Mouse (Mus musculus) forebrain, embryonic 13.5 days (tissue): ENCODE data around the gene Klk1b8. TPM values are rescaled to one million over a fixed set of nuclear protein-coding genes. Genes with fewer than 3 reads are reported as not detected.

Experiments used
- ATAC-seq: fragments of 200-750 bp; cut with Nextera tagmentation; 2 replicates; pipeline ENCODE4 v1.8.0; 2017
- H3K27ac ChIP-seq: fragments of 300-500 bp; sonication (generic); 2 replicates; pipeline ENCODE4 v1.5.1; 2015; ENCODE audit warnings: inconsistent platforms, mild to moderate bottlenecking, moderate library complexity
- H3K27me3 ChIP-seq: fragments of 300-500 bp; sonication (generic); 2 replicates; pipeline ENCODE4 v1.6.1; 2015; ENCODE audit warnings: mild to moderate bottlenecking, inconsistent platforms
- H3K36me3 ChIP-seq: fragments of 300-500 bp; sonication (generic); 2 replicates; pipeline ENCODE4 v1.6.1; 2015; ENCODE audit warnings: mild to moderate bottlenecking, inconsistent platforms; ENCODE audit not compliant: poor library complexity, severe bottlenecking
- H3K4me1 ChIP-seq: fragments of 300-500 bp; sonication (generic); 2 replicates; pipeline ENCODE4 v1.6.1; 2015; ENCODE audit warnings: inconsistent platforms
- H3K4me2 ChIP-seq: fragments of 300-500 bp; sonication (generic); 2 replicates; pipeline ENCODE4 v1.6.1; 2015; ENCODE audit warnings: inconsistent platforms, mild to moderate bottlenecking, moderate library complexity
- H3K4me3 ChIP-seq: fragments of 300-500 bp; sonication (generic); 2 replicates; pipeline ENCODE4 v1.5.1; 2015; ENCODE audit warnings: mild to moderate bottlenecking, inconsistent platforms
- H3K9ac ChIP-seq: fragments of 300-500 bp; sonication (generic); 2 replicates; pipeline ENCODE4 v1.6.1; 2015; ENCODE audit warnings: mild to moderate bottlenecking, inconsistent platforms
- H3K9me3 ChIP-seq: fragments of 300-500 bp; sonication (generic); replicated peaks from 2 replicates; pipeline ENCODE4 v1.6.1; 2016; ENCODE audit warnings: inconsistent platforms
- WGBS: fragments of 180-500 bp; shearing (Covaris S2); methylation state at CpG from one replicate; pipeline ENCODE4 v1.1.7; 2015; 5-methylcytosine and 5-hydroxymethylcytosine counted together
- polyA plus RNA-seq: library from polyadenylated mRNA; unstranded; fragments of >200 nt; fragmentation: Nextera tagmentation; extraction: Ambion mirVana; gene quantifications from 2 replicates; pipeline ENCODE4 v1.2.1, GENCODE M21; 2015

Klk1b8 gene
- not detected in 2 replicates for polyA plus RNA-seq

GRCm38 (mm10) chr7:43950364-43950763, at the start of gene Klk1b8:
TSS of gene Klk1b8 (plus strand) at chr7:43950664.
- Histone ChIP-seq H3K27me3 (no peaks in the 10 kb centered on the region), H3K4me1 (no peaks in the 10 kb centered on the region), H3K4me2 (no peak within 1 kb of the TSS), H3K9me3 (no peaks in the 10 kb centered on the region), H3K9ac (no peak within 1 kb of the TSS), H3K36me3 (no peaks in the 10 kb centered on the region), H3K4me3 (no peak within 1 kb of the TSS), H3K27ac (no peak within 1 kb of the TSS)
- ATAC-seq, result no peak
- 85% methylated on average over 2 of the region's 2 CpGs for WGBS

- WGBS, result 80% methylated on average over 8 of the region's 9 CpGs
- ATAC-seq, result no peak
- H3K9ac ChIP-seq, result no peak overlapping the region
- no peak overlapping the region for H3K4me2 ChIP-seq
- no peak overlapping the region for H3K27ac ChIP-seq
- H3K4me1 ChIP-seq, result no peaks in the 10 kb centered on the region
- H3K9me3 ChIP-seq, result no peaks in the 10 kb centered on the region
- H3K4me3 ChIP-seq, result no peak overlapping the region
- H3K36me3 ChIP-seq, result no peaks in the 10 kb centered on the region
- H3K27me3 ChIP-seq, result no peaks in the 10 kb centered on the region
Measured at GRCm38 (mm10) chr7:43914821-43915220, 35.6 kb upstream of the Klk1b8 start.

GRCm38 (mm10) chr7:43918426-43918825, 32.0 kb upstream of the Klk1b8 start:
- ATAC-seq, result no peak
- WGBS, result 88% methylated on average over 13 of the region's 13 CpGs
- Histone ChIP-seq H3K4me3 (no peak overlapping the region), H3K9ac (no peak overlapping the region), H3K4me2 (no peak overlapping the region), H3K27ac (no peak overlapping the region), H3K27me3 (no peaks in the 10 kb centered on the region), H3K9me3 (no peaks in the 10 kb centered on the region), H3K36me3 (no peaks in the 10 kb centered on the region), H3K4me1 (no peaks in the 10 kb centered on the region)

- WGBS, result 77% methylated on average over 8 of the region's 8 CpGs
- H3K9me3 ChIP-seq, result no peaks in the 10 kb centered on the region
- H3K27ac ChIP-seq, result no peak overlapping the region
- no peak overlapping the region for H3K4me3 ChIP-seq
- H3K27me3 ChIP-seq, result no peaks in the 10 kb centered on the region
- no peaks in the 10 kb centered on the region for H3K4me1 ChIP-seq
- no peak overlapping the region for H3K4me2 ChIP-seq
- H3K9ac ChIP-seq, result no peak overlapping the region
- no peaks in the 10 kb centered on the region for H3K36me3 ChIP-seq
- ATAC-seq, result no peak
Measured at GRCm38 (mm10) chr7:43918871-43919270, 31.6 kb upstream of the Klk1b8 start.

GRCm38 (mm10) chr7:43919559-43920451, 30.7 kb upstream of the Klk1b8 start:
- Histone ChIP-seq H3K9ac (no peak overlapping the region), H3K9me3 (no peaks in the 10 kb centered on the region), H3K27ac (no peak overlapping the region), H3K27me3 (no peaks in the 10 kb centered on the region), H3K4me2 (no peak overlapping the region), H3K36me3 (no peaks in the 10 kb centered on the region), H3K4me3 (no peak overlapping the region), H3K4me1 (no peaks in the 10 kb centered on the region)
- WGBS, result 31% methylated on average over 14 of the region's 14 CpGs
- peak; percentile 88 for ATAC-seq

GRCm38 (mm10) chr7:43920582-43920981, 29.9 kb upstream of the Klk1b8 start:
- Histone ChIP-seq H3K4me3 (no peak overlapping the region), H3K27ac (no peak overlapping the region), H3K27me3 (no peaks in the 10 kb centered on the region), H3K4me2 (no peak overlapping the region), H3K36me3 (no peaks in the 10 kb centered on the region), H3K9me3 (no peaks in the 10 kb centered on the region), H3K9ac (no peak overlapping the region), H3K4me1 (no peaks in the 10 kb centered on the region)
- ATAC-seq, result no peak
- WGBS, result 89% methylated on average over 3 of the region's 3 CpGs

GRCm38 (mm10) chr7:43921087-43921486, 29.4 kb upstream of the Klk1b8 start:
- no peak overlapping the region for H3K4me3 ChIP-seq
- 88% methylated on average over 6 of the region's 6 CpGs for WGBS
- no peak overlapping the region for H3K9ac ChIP-seq
- no peaks in the 10 kb centered on the region for H3K27me3 ChIP-seq
- no peaks in the 10 kb centered on the region for H3K36me3 ChIP-seq
- no peak overlapping the region for H3K4me2 ChIP-seq
- H3K9me3 ChIP-seq, result no peaks in the 10 kb centered on the region
- ATAC-seq, result no peak
- no peaks in the 10 kb centered on the region for H3K4me1 ChIP-seq
- no peak overlapping the region for H3K27ac ChIP-seq

- Histone ChIP-seq H3K9ac (no peak overlapping the region), H3K4me1 (no peaks in the 10 kb centered on the region), H3K9me3 (no peaks in the 10 kb centered on the region), H3K27me3 (no peaks in the 10 kb centered on the region), H3K36me3 (no peaks in the 10 kb centered on the region), H3K4me3 (no peak overlapping the region), H3K4me2 (no peak overlapping the region), H3K27ac (no peak overlapping the region)
- 82% methylated on average over 2 of the region's 2 CpGs for WGBS
- ATAC-seq, result no peak
Measured at GRCm38 (mm10) chr7:43921941-43922340, 28.5 kb upstream of the Klk1b8 start.

GRCm38 (mm10) chr7:43925985-43926384, 24.5 kb upstream of the Klk1b8 start:
- H3K27ac ChIP-seq, result no peak overlapping the region
- ATAC-seq, result no peak

GRCm38 (mm10) chr7:43928521-43928920, 21.9 kb upstream of the Klk1b8 start:
- no peak for ATAC-seq
- Histone ChIP-seq H3K9ac (no peak overlapping the region), H3K4me2 (no peak overlapping the region), H3K27ac (no peak overlapping the region), H3K4me1 (no peaks in the 10 kb centered on the region), H3K4me3 (no peak overlapping the region), H3K9me3 (no peaks in the 10 kb centered on the region), H3K36me3 (no peaks in the 10 kb centered on the region), H3K27me3 (no peaks in the 10 kb centered on the region)
- WGBS, result 44% methylated on average over 4 of the region's 4 CpGs

More at GRCm38 (mm10) chr7:43925985-43926384, 24.5 kb upstream of the Klk1b8 start:
- 71% methylated on average over 5 of the region's 5 CpGs for WGBS
- H3K4me1 ChIP-seq, result no peaks in the 10 kb centered on the region
- H3K4me3 ChIP-seq, result no peak overlapping the region
- H3K9me3 ChIP-seq, result no peaks in the 10 kb centered on the region
- no peak overlapping the region for H3K9ac ChIP-seq
- H3K27me3 ChIP-seq, result no peaks in the 10 kb centered on the region
- H3K4me2 ChIP-seq, result no peak overlapping the region
- no peaks in the 10 kb centered on the region for H3K36me3 ChIP-seq

- H3K9me3 ChIP-seq, result no peaks in the 10 kb centered on the region
- WGBS, result 72% methylated on average over 4 of the region's 4 CpGs
- no peak for ATAC-seq
- H3K36me3 ChIP-seq, result no peaks in the 10 kb centered on the region
- no peak overlapping the region for H3K4me3 ChIP-seq
- no peak overlapping the region for H3K4me2 ChIP-seq
- no peak overlapping the region for H3K27ac ChIP-seq
- no peak overlapping the region for H3K9ac ChIP-seq
- H3K4me1 ChIP-seq, result no peaks in the 10 kb centered on the region
- H3K27me3 ChIP-seq, result no peaks in the 10 kb centered on the region
Measured at GRCm38 (mm10) chr7:43932337-43932736, 18.1 kb upstream of the Klk1b8 start.

- H3K9me3 ChIP-seq, result no peaks in the 10 kb centered on the region
- 90% methylated on average over 3 of the region's 3 CpGs for WGBS
- H3K4me2 ChIP-seq, result no peak within 1 kb of the TSS
- H3K36me3 ChIP-seq, result no peaks in the 10 kb centered on the region
- no peak for ATAC-seq
- H3K4me3 ChIP-seq, result no peak within 1 kb of the TSS
- H3K27me3 ChIP-seq, result no peaks in the 10 kb centered on the region
- H3K9ac ChIP-seq, result no peak within 1 kb of the TSS
- H3K27ac ChIP-seq, result no peak within 1 kb of the TSS
- H3K4me1 ChIP-seq, result no peaks in the 10 kb centered on the region
Measured at GRCm38 (mm10) chr7:43933440-43933839, 17.0 kb upstream of the Klk1b8 start, which contains the start of gene Klk15. TSS of gene Klk15 (plus strand) at chr7:43933740.

- Histone ChIP-seq H3K4me3 (no peak overlapping the region), H3K27me3 (no peaks in the 10 kb centered on the region), H3K4me1 (no peaks in the 10 kb centered on the region), H3K36me3 (no peaks in the 10 kb centered on the region), H3K9me3 (no peaks in the 10 kb centered on the region), H3K27ac (no peak overlapping the region), H3K4me2 (no peak overlapping the region), H3K9ac (no peak overlapping the region)
- WGBS, result 73% methylated on average over 3 of the region's 3 CpGs
- ATAC-seq, result no peak
Measured at GRCm38 (mm10) chr7:43934747-43935146, 15.7 kb upstream of the Klk1b8 start.
